Mouse (Mus musculus) G1E-ER4 (cell line): ENCODE results near the gene Gng12. TPM values are rescaled to one million over a fixed set of nuclear protein-coding genes. Genes with fewer than 3 reads are reported as not detected.

Source experiments
- GATA1 ChIP-seq: IDR thresholded peaks from one replicate; pipeline ENCODE4 v1.8.0; 2012; ENCODE audit warnings: low read length, inconsistent platforms
- polyA plus RNA-seq: library from polyadenylated mRNA; stranded (reverse); fragments of >175 nt; gene quantifications from 2 replicates; pipeline ENCODE4 v1.2.3, GENCODE M21; 2012

Gene Gng12
- polyA plus RNA-seq, 1 experiment: not detected

DNA sequence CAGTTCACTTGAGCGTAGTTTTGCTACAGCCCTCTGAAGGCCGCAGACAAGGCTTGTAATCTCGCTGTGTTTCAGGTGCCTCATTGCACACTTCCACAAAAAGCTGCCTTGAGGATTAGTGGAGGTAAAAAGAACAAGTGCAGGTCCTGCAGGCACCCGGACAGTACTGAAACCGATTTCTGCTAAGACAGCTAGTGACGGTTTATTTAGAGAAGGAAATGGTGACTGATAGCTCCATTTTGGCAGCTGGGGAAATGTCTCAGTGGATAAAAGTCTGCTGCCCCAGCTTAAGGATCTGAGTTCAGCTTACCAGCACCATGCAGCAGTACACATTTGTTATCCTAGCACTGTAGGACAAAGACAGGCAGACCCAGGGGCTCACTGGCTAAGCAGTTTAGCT, 45.6 kb downstream of the Gng12 start:
- TF ChIP-seq GATA1: no peak

- no peak for TF ChIP-seq GATA1
Measured at GRCm38 (mm10) chr6:66942826-66943225, 46.6 kb downstream of the Gng12 start.

DNA sequence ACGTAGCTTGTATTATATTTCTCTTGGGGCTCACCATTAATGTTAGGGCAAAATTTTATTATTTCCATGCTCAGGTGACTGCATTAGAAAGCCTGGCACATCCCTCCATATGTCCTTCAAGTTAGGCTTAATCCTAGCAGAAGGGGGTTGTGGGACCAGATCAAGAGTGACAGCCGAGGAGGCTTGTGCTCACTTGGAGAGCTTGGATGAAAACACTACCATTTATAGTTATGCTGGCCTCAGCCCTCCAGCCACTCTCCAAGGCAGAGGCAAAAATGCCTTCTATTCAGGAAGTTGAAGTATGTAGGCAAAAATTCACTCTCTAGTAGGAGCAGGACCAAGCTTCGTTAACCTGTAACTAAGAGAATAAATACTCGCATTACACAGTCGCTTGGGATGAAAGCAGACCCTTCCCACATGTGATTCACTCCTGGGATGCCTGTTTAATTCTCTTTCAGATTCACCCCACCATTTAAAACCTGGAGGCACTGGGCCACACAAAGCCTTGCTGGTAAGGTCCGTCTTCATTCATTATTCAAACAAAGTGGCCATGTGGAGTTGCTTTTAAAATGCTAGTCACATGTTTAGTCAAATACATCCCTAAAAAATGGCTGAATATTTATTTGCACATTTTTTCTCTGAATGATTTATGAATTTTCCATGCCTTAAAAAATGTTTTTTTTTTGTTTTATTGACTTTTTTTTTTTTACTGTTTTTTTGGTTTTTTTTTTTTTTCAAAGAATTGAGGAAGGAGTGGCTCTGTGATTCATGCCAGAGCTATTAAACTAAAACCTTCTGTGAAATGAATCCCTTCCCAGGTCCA, 47.4 kb downstream of the Gng12 start:
- TF ChIP-seq GATA1: no peak

GRCm38 (mm10) chr6:66944190-66945003, 48.2 kb downstream of the Gng12 start:
- no peak for TF ChIP-seq GATA1

DNA sequence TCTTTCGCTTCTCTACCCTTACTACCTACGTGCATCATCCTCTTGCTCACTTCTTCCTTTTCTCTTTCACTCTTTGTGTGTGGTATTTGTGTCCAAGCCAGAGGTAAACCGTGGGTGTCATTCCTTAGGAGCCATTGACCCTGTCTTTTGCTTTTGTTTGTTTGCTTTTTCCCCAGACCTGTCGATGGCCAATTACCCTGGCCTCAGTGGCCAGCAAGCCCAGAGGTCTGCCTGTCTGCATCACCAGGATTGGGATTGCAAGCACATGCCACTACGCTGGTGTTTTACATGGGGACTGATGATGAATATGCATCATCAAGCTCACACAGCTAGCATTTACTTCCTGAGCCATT, 48.8 kb downstream of the Gng12 start:
- TF ChIP-seq GATA1: no peak

DNA sequence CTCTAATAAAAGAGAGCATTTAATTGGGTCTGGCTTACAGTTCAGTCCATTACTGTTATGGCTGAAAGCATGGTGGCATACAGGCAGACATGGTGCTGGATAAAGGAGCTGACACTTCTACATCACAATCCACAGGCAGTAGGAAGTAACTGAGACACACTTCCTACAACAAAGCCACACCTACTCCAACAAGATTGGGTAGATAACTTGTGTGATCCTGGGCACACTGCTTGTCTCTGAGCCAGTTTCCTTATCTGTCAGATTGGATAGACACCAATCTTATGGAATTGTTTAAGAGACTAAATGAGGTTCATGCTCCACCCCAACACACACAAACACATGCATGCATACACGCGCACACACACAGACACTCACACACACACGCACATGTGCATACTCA, 51.9 kb downstream of the Gng12 start:
- TF ChIP-seq GATA1: no peak

DNA sequence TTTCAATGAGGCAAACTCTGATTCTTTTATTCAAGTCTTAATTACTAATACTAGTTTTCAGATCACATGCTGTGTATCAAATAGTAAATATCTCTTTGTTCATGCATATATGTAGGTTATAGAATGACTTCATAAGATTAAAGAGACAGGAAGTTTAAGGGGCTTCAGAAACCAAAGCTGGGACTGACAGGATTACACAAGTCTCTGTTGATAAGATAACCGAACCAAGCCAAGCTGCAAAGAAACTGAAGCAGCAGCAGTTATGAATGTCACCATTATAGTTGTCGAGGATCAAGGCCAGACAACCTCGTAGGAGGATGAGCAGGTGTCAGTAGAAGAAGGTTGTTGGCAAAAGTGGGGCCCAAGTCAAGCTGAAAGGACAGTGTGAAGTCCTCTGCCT, 52.7 kb downstream of the Gng12 start:
- no peak for TF ChIP-seq GATA1

- TF ChIP-seq GATA1: no peak
Measured at GRCm38 (mm10) chr6:66951726-66952418, 55.7 kb downstream of the Gng12 start.

DNA sequence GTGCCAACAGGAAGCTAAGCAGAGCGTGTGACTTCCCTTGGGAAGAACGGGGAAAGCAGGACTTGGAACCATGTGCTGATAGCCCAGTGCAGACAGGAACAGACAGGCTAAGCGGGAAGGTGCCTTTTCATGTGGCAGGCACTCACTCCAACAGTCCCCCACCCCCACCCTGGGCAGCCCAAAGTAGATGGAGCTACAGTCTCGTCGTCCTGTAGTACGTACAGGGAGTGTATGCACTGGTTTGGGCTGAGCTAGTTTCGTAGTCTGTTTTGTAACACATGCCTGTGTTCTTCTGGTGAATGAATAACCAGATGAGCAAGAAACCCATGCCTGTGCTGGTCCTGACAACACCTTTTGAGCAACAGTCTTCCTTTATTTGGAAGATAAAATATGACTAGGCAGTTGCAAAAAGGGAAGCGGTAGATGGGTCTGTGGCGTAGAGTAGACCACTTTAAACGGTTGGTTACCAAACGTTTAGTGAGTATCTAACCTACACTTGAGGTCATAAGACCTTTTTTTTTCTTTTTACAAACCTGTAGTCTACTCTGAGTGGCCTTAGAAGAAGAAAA, 57.8 kb downstream of the Gng12 start:
- no peak for TF ChIP-seq GATA1

- TF ChIP-seq GATA1: no peak
Measured at GRCm38 (mm10) chr6:66955089-66955657, 59.0 kb downstream of the Gng12 start.

DNA sequence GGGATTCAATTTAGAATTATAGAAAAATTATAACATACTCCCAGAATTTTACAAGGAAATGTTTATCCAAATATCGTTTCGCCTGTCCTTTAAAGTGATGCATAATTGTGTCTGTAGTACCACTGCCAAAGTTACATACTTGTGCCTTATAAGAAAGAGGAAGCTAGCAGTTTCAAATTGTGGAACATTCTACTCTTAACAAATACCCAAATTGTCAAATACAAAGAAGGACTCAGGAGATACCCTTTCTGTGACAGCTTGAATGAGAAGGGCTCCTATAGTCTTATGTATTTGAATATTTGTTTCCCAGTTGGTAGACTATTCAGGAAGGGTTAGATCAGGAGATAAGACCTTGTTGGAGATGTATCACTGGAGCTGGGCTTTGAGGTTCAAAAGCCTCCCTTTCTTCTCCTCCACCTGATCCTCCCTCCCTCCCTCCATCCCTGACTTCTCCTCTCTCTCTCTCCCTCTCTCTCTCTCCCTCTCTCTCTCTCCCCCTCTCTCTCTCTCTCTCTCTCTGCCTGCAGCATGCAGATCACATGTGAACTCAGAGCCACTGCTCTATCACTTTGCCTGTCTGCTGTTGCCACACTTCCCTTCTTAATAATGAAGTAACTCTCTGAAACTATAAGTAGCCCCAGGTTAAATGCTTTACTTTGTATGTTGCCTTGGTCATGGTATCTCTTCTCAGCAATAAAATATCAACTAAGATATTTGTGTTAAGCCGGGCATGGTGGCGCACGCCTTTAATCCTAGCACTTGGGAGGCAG, 62.5 kb downstream of the Gng12 start:
- no peak for TF ChIP-seq GATA1

- no peak for TF ChIP-seq GATA1
Measured at GRCm38 (mm10) chr6:66962582-66963043, 66.4 kb downstream of the Gng12 start.

- TF ChIP-seq GATA1: no peak
Measured at GRCm38 (mm10) chr6:66963068-66963467, 66.9 kb downstream of the Gng12 start.

DNA sequence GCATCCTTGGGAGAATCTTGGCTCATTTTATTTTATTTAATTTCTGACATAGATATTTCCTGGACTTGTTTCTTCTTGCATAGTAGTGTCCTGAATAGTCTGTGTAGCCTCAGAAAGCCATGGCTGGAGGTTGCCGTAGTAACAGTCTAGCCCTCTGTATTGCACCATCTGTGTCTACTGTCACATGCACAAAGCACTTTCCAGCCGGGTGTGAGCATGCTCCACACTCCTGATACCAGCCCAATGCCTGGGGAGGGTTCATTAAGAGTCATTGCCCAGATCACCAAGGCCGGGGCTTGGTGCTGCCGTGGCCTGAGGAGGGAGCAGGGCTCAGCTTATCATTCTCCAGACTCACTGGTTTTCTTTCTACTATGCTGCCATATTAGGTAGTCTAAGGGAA, 68.0 kb downstream of the Gng12 start:
- TF ChIP-seq GATA1: no peak

DNA sequence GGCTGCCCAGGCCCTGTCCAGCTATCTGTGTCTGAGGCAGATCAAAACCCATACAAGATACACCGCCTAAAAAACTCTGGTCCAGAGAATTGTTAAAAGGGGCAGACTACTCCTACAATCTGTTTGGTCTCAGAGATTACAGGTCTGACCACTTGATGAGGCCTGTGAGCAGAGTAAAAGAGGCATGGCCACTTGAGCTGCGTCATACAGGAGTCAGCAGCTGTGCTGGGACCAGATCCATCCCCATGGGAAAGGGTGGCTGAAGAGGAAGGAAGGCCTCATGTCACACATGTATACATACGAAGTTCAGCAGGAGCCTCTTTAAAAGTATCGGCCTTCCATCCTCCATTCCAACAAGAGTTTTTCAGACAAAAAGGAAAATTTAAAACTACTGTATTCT, 69.0 kb downstream of the Gng12 start:
- TF ChIP-seq GATA1: no peak
